Mouse (Mus musculus): ENCODE results near the gene Sbf2. TPM values are rescaled to one million over a fixed set of nuclear protein-coding genes. Genes with fewer than 3 reads are reported as not detected.

Sbf2 gene
- polyA plus RNA-seq (2015; fragmentation: Nextera tagmentation; extraction: Ambion mirVana): 38.5 and 38.9 TPM in 2 replicates

DNA sequence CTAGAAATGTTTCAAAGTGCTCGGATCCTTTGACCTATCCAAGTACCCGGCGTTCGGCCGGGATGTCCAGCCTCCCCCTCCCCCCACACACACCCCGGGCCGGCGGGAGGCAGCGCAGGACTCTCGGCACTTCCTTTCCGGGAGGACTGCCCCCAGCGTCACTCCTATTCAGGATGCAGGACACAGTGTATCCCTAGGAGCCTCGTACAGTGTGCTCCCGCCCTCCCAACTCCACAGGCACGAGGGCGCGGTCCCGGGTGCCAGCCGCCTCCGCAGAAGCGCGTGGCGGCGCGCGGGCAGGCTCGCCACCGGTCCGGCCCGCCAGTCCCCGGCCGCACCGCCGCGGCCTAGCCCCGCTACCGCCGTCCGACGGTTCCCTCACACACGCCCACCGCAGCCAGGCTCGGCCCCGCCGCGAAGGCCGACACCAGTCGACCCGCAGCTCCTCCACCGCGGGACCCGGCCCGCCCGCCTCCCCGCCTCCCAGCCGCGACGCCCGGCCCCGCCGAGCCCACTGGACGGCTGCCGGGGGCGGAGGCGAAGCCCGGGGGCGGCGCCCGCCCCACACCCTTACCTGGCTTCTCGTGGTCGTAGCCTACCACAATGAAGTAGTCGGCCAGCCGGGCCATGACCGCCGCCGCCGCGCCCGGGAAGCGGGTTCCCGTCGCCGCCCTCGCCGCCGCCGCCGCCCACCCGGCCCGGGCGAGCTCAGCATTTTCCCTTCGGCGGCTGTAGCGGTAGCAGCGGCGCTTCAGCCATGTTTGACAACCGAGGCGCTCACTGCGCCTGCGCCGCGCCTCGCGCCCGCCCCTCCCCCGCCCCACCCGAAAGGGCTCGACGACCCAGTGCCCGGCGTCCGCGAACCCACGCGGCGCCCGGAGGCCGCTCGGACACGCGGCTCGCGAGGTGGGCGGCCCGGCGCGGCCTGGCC is at the start of gene Sbf2:
TSS of gene Sbf2 (minus strand) at position 790 of the 931 bp plus-strand sequence.
- no peaks in the 10 kb centered on the region for H3K36me3 ChIP-seq
- H3K27me3 ChIP-seq: no peaks in the 10 kb centered on the region
- peak within 1 kb of the TSS; percentile 90 for H3K4me2 ChIP-seq
- peak; percentile 95 for ATAC-seq (replicated peaks; ENCODE audit: low FRiP score)
- peaks cover 21% of the 10 kb centered on the region for H3K4me1 ChIP-seq
- no peaks in the 10 kb centered on the region for H3K9me3 ChIP-seq (replicated peaks)
- H3K4me3 ChIP-seq (replicated peaks): peak within 1 kb of the TSS; percentile 77
- peak within 1 kb of the TSS; percentile 98 for H3K27ac ChIP-seq
- H3K9ac ChIP-seq: peak within 1 kb of the TSS; percentile 92
- under 1% methylated on average over 124 of the region's 127 CpGs for WGBS

DNA sequence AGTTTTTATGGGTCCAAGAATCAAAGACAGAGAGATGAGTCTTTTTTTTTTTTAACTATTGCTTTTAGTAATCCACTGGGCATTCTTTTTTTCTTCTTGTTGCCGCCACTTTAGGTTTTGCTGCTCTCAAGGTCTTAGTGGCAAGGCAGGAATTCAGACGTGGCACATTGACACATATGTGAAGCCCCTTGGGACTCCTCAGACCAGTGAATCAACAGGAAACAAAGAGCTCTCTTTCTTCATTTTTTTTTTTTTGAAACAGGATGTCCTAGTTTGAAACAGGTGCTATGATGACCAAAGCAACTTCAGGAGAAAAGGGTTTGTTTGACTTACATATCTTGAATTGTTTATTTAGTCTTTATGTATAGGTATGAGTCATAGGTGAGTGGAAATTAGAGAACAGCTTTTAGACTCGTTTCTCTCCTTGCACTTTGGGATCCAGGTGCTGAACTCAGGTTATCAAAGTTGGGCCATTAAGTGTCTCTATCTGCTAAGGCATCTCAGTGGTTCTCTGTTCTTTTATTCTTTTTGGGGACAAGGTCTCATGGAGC is 43.7 kb upstream of the Sbf2 start:
- Histone ChIP-seq H3K4me2 (no peak overlapping the region), H3K36me3 (no peaks in the 10 kb centered on the region), H3K9ac (no peak overlapping the region), H3K9me3 (replicated peaks) (no peaks in the 10 kb centered on the region), H3K27me3 (no peaks in the 10 kb centered on the region), H3K4me3 (replicated peaks) (no peak overlapping the region), H3K4me1 (no peaks in the 10 kb centered on the region), H3K27ac (no peak overlapping the region)
- 58% methylated on average over 3 of the region's 3 CpGs for WGBS
- no peak for ATAC-seq (replicated peaks; ENCODE audit: low FRiP score)

DNA sequence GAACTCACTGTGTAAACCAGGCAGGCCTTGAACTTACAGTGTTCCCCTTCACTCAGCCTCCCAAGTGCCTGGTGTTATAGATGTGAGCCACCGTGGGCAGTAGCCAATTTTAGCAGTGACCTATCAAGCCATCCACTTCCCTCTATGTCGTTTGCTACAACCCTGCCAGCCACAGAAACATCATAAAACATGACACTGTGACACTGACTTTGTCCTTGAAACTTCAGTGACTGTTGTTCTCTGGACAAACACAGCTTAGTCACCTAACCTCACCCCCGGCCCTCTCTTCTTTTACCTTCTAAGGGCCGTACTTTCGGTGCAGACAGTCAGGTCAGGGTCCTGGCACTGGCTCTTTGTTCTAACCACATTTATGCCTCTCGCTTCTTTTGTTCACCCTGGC is 41.2 kb upstream of the Sbf2 start:
- ATAC-seq (replicated peaks; ENCODE audit: low FRiP score): no peak
- WGBS: 54% methylated on average over 6 of the region's 6 CpGs
- Histone ChIP-seq H3K4me2 (no peak overlapping the region), H3K36me3 (no peaks in the 10 kb centered on the region), H3K4me1 (no peaks in the 10 kb centered on the region), H3K4me3 (replicated peaks) (no peak overlapping the region), H3K9ac (no peak overlapping the region), H3K27ac (no peak overlapping the region), H3K9me3 (replicated peaks) (no peaks in the 10 kb centered on the region), H3K27me3 (no peaks in the 10 kb centered on the region)

DNA sequence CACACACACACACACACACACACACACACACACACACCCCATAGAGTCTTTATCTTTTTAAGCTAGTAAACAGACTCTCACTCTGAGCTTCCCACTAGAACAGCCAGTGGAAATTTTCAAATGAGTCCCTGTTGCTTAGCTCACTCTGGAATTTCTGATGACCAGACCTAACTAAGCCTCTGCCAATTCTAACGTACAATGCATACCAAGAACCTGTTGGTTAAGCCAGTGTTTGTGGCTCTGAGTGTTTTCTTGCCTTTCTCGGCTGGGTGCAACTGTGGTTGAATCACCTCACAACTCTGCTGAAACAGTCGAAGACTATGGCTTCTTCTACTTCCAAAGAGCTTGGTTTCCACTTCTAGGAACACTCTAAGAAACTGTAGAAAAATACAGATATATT is 40.5 kb upstream of the Sbf2 start:
- 83% methylated on average over 3 of the region's 3 CpGs for WGBS

DNA sequence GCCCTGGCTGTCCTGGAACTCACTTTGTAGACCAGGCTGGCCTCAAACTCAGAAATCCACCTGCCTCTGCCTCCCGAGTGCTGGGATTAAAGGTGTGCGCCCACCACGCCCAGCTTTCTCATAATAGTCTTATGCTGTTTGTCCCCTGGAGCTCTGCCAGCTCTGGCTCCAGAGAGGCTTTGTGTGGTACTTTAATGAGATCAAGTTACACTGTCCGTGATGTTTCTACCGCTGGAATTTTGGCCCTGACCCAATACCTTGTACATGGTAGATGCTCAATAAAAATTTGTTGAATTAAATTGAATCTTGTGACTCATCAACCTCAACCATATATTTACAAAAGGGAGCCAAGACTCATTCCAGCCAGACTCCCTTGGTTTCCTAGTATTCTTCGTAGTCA is 36.4 kb upstream of the Sbf2 start:
- H3K9me3 ChIP-seq (replicated peaks): no peaks in the 10 kb centered on the region
- 65% methylated on average over 6 of the region's 6 CpGs for WGBS
- peak overlapping the region; percentile 64 for H3K27ac ChIP-seq
- no peaks in the 10 kb centered on the region for H3K36me3 ChIP-seq
- ATAC-seq (replicated peaks; ENCODE audit: low FRiP score): no peak
- no peak overlapping the region for H3K4me3 ChIP-seq (replicated peaks)
- H3K4me2 ChIP-seq: no peak overlapping the region
- peaks cover 10% of the 10 kb centered on the region; the same call in 1 of the 2 replicates for H3K4me1 ChIP-seq
- H3K27me3 ChIP-seq: no peaks in the 10 kb centered on the region
- H3K9ac ChIP-seq: no peak overlapping the region

More for the DNA sequence above, 40.5 kb upstream of the Sbf2 start:
- no peak for ATAC-seq (replicated peaks; ENCODE audit: low FRiP score)
- Histone ChIP-seq H3K27ac (no peak overlapping the region), H3K27me3 (no peaks in the 10 kb centered on the region), H3K4me2 (no peak overlapping the region), H3K9me3 (replicated peaks) (no peaks in the 10 kb centered on the region), H3K4me1 (no peaks in the 10 kb centered on the region), H3K4me3 (replicated peaks) (no peak overlapping the region), H3K9ac (no peak overlapping the region), H3K36me3 (no peaks in the 10 kb centered on the region)

DNA sequence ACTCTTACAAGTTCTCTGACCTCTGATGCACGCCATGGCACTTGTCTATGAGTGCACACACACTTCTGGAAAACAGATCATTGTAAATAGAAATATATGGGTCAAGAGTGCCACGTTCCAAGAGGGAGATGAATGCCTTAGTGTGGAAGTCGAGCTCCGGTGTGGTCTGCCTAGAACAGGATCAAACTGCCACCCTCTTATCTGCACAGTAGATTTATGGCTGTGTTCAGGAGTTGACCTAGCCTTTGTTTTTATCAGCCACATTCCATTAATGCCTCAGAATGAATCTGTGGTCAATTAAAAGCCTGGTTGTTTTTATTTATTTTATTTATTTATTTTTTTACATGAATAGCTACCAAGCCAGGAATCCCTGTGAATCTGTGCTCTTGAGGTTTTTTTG is 35.8 kb upstream of the Sbf2 start:
- peak; percentile 57; the same call in 1 of the 2 replicates for ATAC-seq (replicated peaks; ENCODE audit: low FRiP score)
- peak overlapping the region; percentile 64 for H3K27ac ChIP-seq
- H3K36me3 ChIP-seq: no peaks in the 10 kb centered on the region
- no peak overlapping the region for H3K9ac ChIP-seq
- H3K4me3 ChIP-seq (replicated peaks): no peak overlapping the region
- H3K4me1 ChIP-seq: peaks cover 14% of the 10 kb centered on the region
- no peaks in the 10 kb centered on the region for H3K9me3 ChIP-seq (replicated peaks)
- H3K27me3 ChIP-seq: no peaks in the 10 kb centered on the region
- 35% methylated on average over 4 of the region's 4 CpGs for WGBS
- no peak overlapping the region for H3K4me2 ChIP-seq

DNA sequence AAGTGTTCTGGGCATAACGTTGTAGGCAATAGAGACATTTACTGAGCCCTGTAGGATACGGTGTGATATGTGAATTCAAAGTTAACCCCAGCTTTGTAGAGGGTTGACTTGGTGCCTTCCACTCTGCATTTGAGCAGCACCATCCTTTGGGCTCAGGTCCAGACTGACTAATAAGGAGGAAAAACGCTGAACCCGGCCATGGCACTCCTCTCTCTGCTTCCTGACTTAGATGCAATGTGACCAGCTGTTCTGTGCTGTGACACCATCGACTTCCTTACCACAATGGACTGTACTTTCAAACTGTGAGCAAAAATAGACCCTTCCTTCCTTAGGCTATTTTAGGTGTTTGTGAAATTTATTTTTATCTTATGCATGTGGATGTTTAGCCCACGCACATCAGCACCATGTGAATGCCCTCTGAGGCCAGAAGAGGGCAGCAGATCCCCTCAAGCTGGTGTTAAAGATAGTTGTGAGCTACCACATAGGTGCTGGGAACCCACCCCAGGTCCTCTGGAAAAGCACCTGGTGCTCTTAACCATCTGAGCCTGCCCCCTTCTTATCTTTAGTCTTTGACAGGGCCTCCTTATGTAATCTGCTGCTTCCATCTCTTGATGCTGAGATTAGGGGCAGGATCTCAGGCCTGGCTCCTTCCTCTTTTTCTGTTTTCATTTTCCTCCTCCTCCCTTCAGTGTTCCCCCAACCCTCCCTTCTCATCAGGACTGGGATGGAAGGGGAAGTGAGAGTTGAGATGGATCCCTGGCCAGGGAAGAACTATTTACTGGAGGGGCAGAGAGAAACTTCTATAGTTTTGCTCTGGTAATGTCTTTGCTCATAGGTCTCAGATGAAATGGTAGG is 34.6 kb upstream of the Sbf2 start:
- H3K36me3 ChIP-seq: no peaks in the 10 kb centered on the region
- H3K4me2 ChIP-seq: no peak overlapping the region
- peaks cover 23% of the 10 kb centered on the region for H3K4me1 ChIP-seq
- H3K9me3 ChIP-seq (replicated peaks): no peaks in the 10 kb centered on the region
- 83% methylated on average over 6 of the region's 6 CpGs for WGBS
- no peak for ATAC-seq (replicated peaks; ENCODE audit: low FRiP score)
- no peak overlapping the region for H3K4me3 ChIP-seq (replicated peaks)
- peak overlapping the region; percentile 78 for H3K27ac ChIP-seq
- H3K9ac ChIP-seq: no peak overlapping the region
- H3K27me3 ChIP-seq: no peaks in the 10 kb centered on the region

DNA sequence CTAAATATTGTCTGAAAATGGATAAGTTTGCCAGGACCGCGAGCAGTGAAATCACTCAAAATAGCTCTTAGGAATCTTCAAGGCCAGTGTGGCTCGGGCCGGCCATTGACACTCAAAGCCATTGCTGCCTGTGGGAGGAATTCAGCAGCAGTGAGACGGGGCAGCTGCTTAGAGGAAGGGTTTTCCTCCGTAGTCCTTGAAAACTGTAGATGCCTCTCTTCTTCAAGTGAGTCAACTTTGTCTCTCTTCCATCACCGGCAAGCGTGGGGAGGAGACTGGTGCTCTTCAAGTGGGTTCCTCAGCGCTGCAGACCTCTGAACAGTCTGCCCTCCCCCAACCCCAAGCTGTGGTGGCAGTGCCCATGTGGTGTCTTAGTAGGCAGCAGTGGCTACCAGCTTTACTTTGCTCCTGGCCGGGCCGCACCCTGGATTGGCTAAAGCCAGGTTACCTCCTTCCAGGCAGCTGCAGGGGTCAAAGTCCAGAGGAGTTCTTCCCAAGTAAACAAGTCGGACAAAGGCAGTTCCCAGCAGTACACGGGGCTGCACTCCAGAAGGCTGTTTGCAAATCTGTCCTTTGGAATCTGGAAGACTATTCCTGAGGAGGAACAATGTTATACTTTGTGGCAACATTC is 33.8 kb upstream of the Sbf2 start:
- H3K9me3 ChIP-seq (replicated peaks): no peaks in the 10 kb centered on the region

DNA sequence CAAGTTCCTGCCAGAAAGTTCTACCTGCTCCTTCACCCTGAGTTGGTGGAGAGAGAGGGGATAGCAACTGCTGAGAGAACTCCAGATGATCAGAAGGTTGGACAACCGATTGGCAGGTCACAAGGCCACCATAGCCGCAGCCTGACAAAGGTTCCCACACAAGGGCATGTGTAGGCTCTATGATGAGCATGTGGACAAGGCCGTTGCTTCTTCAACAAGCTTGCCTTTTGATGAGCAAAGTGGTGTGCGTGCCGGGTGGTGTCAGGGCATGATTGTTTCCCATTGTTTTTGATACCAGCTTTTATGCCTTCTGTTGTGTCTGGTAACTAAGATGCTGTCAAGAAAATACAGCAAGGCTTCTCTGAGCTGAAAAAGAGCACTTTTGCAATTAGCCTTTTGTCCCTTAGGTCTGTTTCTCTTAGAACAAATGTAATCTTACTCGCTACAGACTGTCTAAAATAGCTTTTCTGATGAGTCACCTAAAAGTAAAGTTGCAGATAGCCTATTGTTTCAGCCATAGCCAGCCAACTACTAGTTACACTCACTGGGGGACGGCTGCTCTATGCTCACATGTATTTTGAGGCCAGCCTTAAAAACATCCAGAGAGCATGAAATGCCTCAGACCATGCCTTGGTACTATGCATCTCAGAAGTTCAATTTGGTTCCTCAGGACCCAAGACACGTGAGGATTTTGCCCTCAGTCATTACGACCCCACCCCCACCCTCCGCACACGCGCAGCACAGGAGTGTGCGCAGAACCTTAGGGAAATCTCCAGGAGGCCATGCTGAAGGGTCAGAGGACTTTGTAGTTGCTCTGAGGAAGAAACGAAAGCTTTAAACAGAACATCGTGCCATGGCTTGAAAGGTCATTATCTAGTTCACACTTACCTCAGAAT is 33.1 kb upstream of the Sbf2 start:
- no peak for ATAC-seq (replicated peaks; ENCODE audit: low FRiP score)
- H3K9ac ChIP-seq: no peak overlapping the region
- 81% methylated on average over 15 of the region's 15 CpGs for WGBS
- H3K4me3 ChIP-seq (replicated peaks): no peak overlapping the region
- no peaks in the 10 kb centered on the region for H3K9me3 ChIP-seq (replicated peaks)
- no peaks in the 10 kb centered on the region for H3K27me3 ChIP-seq
- H3K36me3 ChIP-seq: no peaks in the 10 kb centered on the region
- no peak overlapping the region for H3K4me2 ChIP-seq
- peaks cover 28% of the 10 kb centered on the region for H3K4me1 ChIP-seq
- H3K27ac ChIP-seq: no peak overlapping the region; the same call in 1 of the 2 replicates

More for the DNA sequence above, 33.8 kb upstream of the Sbf2 start:
- WGBS: 67% methylated on average over 13 of the region's 13 CpGs
- Histone ChIP-seq H3K4me2 (no peak overlapping the region), H3K4me3 (replicated peaks) (no peak overlapping the region), H3K27me3 (no peaks in the 10 kb centered on the region), H3K4me1 (peaks cover 26% of the 10 kb centered on the region), H3K27ac (peak overlapping the region; percentile 78), H3K36me3 (no peaks in the 10 kb centered on the region), H3K9ac (no peak overlapping the region)
- peak; percentile 49 for ATAC-seq (replicated peaks; ENCODE audit: low FRiP score)

DNA sequence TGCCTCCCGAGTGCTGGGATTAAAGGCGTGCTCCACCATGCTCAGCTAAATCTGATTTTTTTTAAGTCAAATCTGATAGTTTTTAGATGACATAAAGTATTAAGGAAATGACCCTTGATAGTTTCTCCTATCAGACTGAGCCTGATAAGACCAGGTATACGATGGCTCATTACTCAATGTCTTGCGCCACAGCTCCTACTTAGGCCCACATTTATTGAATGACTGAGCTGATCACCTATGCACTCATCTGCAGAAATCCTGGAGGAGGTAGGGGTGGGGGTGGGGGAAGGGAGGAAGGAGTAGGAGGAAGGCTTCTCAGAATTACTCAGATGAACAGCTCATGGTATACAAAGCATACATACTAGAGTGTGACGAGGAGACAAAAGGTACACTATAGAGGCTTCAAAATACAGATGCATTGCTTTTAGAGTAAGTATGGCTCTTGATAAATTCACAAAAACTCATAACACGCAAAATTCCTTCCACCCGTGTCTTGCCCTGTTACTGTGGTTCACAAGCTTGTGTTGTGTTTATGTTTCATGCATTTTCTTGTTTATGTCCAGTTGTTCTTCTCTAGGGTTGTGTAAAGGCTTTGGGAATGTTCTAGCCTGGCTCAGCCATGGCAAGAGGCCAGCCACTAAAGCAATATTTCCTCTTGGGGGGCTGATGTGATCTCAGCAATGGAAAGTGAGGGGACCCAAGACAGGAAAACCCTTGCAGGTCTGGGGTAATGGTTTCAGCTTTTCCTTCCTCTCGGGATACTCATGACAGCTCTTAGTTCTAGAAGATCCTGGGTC is 32.1 kb upstream of the Sbf2 start:
- no peak overlapping the region for H3K9ac ChIP-seq
- H3K9me3 ChIP-seq (replicated peaks): no peaks in the 10 kb centered on the region
- no peaks in the 10 kb centered on the region for H3K36me3 ChIP-seq
- H3K4me1 ChIP-seq: peaks cover 34% of the 10 kb centered on the region
- H3K4me2 ChIP-seq: no peak overlapping the region
- ATAC-seq (replicated peaks; ENCODE audit: low FRiP score): no peak
- no peaks in the 10 kb centered on the region for H3K27me3 ChIP-seq
- H3K4me3 ChIP-seq (replicated peaks): no peak overlapping the region
- 86% methylated on average over 8 of the region's 8 CpGs for WGBS
- no peak overlapping the region for H3K27ac ChIP-seq

All from kidney, embryonic 15.5 days (tissue).